Mouse (Mus musculus) left cerebral cortex, postnatal 4 days (tissue): Measurements from ENCODE around the gene Gm14322. TPM values are rescaled to one million over a fixed set of nuclear protein-coding genes. Genes with fewer than 3 reads are reported as not detected.
"Not testable (repeated sequence)": the region's sequence is repeated elsewhere in the genome, so short reads cannot be mapped to it uniquely, and the experiment has no call there.

Experiments used
- DNase-seq: peaks from one replicate; pipeline ENCODE4 v3.0.0-alpha.2; 2022
- intact Hi-C: fragments of 180-260 bp; cut with DNase I; formaldehyde crosslinking; loops from one replicate; pipeline ENCODE4 v1.15.1; 2025
- total RNA-seq, 2 experiments: library from RNA; stranded (reverse); gene quantifications; 2 replicates each; pipeline ENCODE4 v1.2.3; 2021

Gene Gm14322
- total RNA-seq = 10 to 100 TPM; 20.8 to 23.1 TPM

- intact Hi-C loops = not testable (repeated sequence)
- DNase-seq = peak; percentile 17
Measured at GRCm38 (mm10) chr2:177758941-177759558, at the start of gene Gm14322. TSS of gene Gm14322 (plus strand) at chr2:177759288.

DNA sequence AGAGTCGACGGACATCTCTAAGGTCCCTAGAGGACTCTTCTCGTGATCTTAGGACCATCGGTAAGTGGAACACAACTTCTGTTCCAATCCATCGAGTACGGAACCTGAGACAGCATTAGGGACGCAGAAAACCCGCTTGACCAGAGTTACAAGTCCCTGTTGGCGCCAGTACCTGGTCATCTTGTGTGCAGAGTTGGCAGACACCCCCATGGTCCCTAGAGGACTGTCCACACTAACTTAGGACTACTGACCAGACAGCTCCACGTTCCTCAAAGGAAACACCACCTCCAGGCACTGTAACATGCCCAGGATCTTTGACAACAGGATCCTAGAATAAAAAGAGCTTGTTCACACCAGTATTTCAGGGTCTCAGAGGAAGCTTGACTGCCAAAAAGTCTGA lies 17.6 kb upstream of the Gm14322 start:
- intact Hi-C loops, DNase-seq: not testable (repeated sequence)

GRCm38 (mm10) chr2:177787351-177787750 lies 28.3 kb downstream of the Gm14322 start:
- intact Hi-C loops, DNase-seq: not testable (repeated sequence)

GRCm38 (mm10) chr2:177806170-177806569 lies 47.1 kb downstream of the Gm14322 start:
- DNase-seq, intact Hi-C loops: not testable (repeated sequence)

Other genes starting within 250 kb of the Gm14322 start
- gene Gm14406, start 181.1 kb upstream of the Gm14322 start, total RNA-seq = not detected
- 100 to 1,000 TPM in 1 of 2 experiments, 10 to 100 TPM in 1; 97.0 to 105 TPM for gene Gm14325, start 81.0 kb downstream of the Gm14322 start, total RNA-seq
- 1 to 10 TPM; 4.0 to 4.1 TPM for gene Gm14327, start 137.8 kb downstream of the Gm14322 start, total RNA-seq
- 1 to 10 TPM in 1 of 2 experiments, under 1 TPM in 1; 0.70 to 1.3 TPM for gene Zfp972, start 166.3 kb downstream of the Gm14322 start, total RNA-seq
- gene Gm14326, start 198.0 kb downstream of the Gm14322 start, total RNA-seq = 10 to 100 TPM; 43.6 to 46.4 TPM